Mouse (Mus musculus) neural tube, embryonic 14.5 days (tissue): ENCODE data around the gene Commd7. TPM values are rescaled to one million over a fixed set of nuclear protein-coding genes. Genes with fewer than 3 reads are reported as not detected.
"Not testable (repeated sequence)": the region's sequence is repeated elsewhere in the genome, so short reads cannot be mapped to it uniquely, and the experiment has no call there.

ENCODE experiments used
- ATAC-seq: fragments of 200-750 bp; cut with Nextera tagmentation; 2 replicates; pipeline ENCODE4 v1.8.0; 2017; ENCODE audit warnings: low read depth, mild to moderate bottlenecking, moderate TSS enrichment, moderate library complexity
- H3K27ac ChIP-seq: fragments of 300-500 bp; sonication (generic); 2 replicates; pipeline ENCODE4 v1.5.1; 2014; ENCODE audit warnings: low read depth, mild to moderate bottlenecking, control low read depth, low read length, moderate library complexity, mixed read lengths
- H3K27me3 ChIP-seq: fragments of 300-500 bp; sonication (generic); 2 replicates; pipeline ENCODE4 v1.6.1; 2014; ENCODE audit warnings: low read length; ENCODE audit not compliant: control insufficient read depth, insufficient read depth
- H3K36me3 ChIP-seq: fragments of 300-500 bp; sonication (generic); 2 replicates; pipeline ENCODE4 v1.6.1; 2014; ENCODE audit warnings: low read length, mixed read lengths; ENCODE audit not compliant: control insufficient read depth, insufficient read depth
- H3K4me1 ChIP-seq: fragments of 300-500 bp; sonication (generic); 2 replicates; pipeline ENCODE4 v1.6.1; 2014; ENCODE audit warnings: low read length; ENCODE audit not compliant: control insufficient read depth, insufficient read depth
- H3K4me2 ChIP-seq: fragments of 300-500 bp; sonication (generic); 2 replicates; pipeline ENCODE4 v1.6.1; 2014; ENCODE audit warnings: mild to moderate bottlenecking, low read depth, low read length, control low read depth
- H3K4me3 ChIP-seq: fragments of 300-500 bp; sonication (generic); 2 replicates; pipeline ENCODE4 v1.5.1; 2014; ENCODE audit warnings: low read depth, low read length, control low read depth, mixed read lengths
- H3K9ac ChIP-seq: fragments of 300-500 bp; sonication (generic); replicated peaks from 2 replicates; pipeline ENCODE4 v1.6.1; 2014; ENCODE audit warnings: low read depth, mild to moderate bottlenecking, control low read depth, low read length, mixed read lengths
- H3K9me3 ChIP-seq: fragments of 300-500 bp; sonication (generic); 2 replicates; pipeline ENCODE4 v1.6.1; 2016; ENCODE audit warnings: low read length; ENCODE audit not compliant: control insufficient read depth
- WGBS: fragments of 180-500 bp; shearing (Covaris S2); extraction: QIAGEN DNeasy Blood & Tissue Kit; methylation state at CpG from one replicate; pipeline ENCODE4 v1.1.7; 2014; 5-methylcytosine and 5-hydroxymethylcytosine counted together
- polyA plus RNA-seq: library from polyadenylated mRNA; unstranded; fragments of >200 nt; fragmentation: Nextera tagmentation; extraction: Ambion mirVana; gene quantifications from 2 replicates; pipeline ENCODE4 v1.2.1, GENCODE M21; 2014

Commd7 gene
- 77.1 and 77.3 TPM in 2 replicates for polyA plus RNA-seq

GRCm38 (mm10) chr2:153631976-153632870 is at the start of gene Commd7:
Gene Commd7, minus strand, starts transcription at chr2:153632781.
- Histone ChIP-seq H3K9me3 (no peaks in the 10 kb centered on the region), H3K4me2 (peak within 1 kb of the TSS; percentile 78), H3K4me1 (peaks cover 9% of the 10 kb centered on the region; the same call in 1 of the 2 replicates), H3K36me3 (peaks cover 8% of the 10 kb centered on the region), H3K27ac (peak within 1 kb of the TSS; percentile 88), H3K9ac (peak within 1 kb of the TSS; percentile 92), H3K4me3 (peak within 1 kb of the TSS; percentile 91), H3K27me3 (peaks cover 3% of the 10 kb centered on the region; the same call in 1 of the 2 replicates)
- WGBS, result 5% methylated on average over 53 of the region's 53 CpGs
- peak; percentile 93 for ATAC-seq

GRCm38 (mm10) chr2:153679959-153680358 is 47.4 kb upstream of the Commd7 start:
- 94% methylated on average over 1 of the region's 1 CpGs for WGBS

GRCm38 (mm10) chr2:153677550-153677949 is 45.0 kb upstream of the Commd7 start:
- 90% methylated on average over 7 of the region's 7 CpGs for WGBS
- H3K36me3 ChIP-seq, result no peaks in the 10 kb centered on the region
- H3K4me2 ChIP-seq, result no peak overlapping the region
- no peak overlapping the region for H3K4me3 ChIP-seq
- no peak overlapping the region for H3K9ac ChIP-seq
- H3K27ac ChIP-seq, result no peak overlapping the region
- no peaks in the 10 kb centered on the region for H3K9me3 ChIP-seq
- no peak for ATAC-seq
- H3K27me3 ChIP-seq, result no peaks in the 10 kb centered on the region
- H3K4me1 ChIP-seq, result no peaks in the 10 kb centered on the region

More at GRCm38 (mm10) chr2:153679959-153680358, 47.4 kb upstream of the Commd7 start:
- Histone ChIP-seq H3K4me3 (no peak overlapping the region), H3K4me2 (no peak overlapping the region), H3K27me3 (no peaks in the 10 kb centered on the region), H3K27ac (no peak overlapping the region), H3K36me3 (no peaks in the 10 kb centered on the region), H3K4me1 (no peaks in the 10 kb centered on the region), H3K9ac (no peak overlapping the region), H3K9me3 (no peaks in the 10 kb centered on the region)
- no peak for ATAC-seq

GRCm38 (mm10) chr2:153676944-153677343 is 44.4 kb upstream of the Commd7 start:
- H3K4me1 ChIP-seq, result no peaks in the 10 kb centered on the region
- no peaks in the 10 kb centered on the region for H3K27me3 ChIP-seq
- ATAC-seq, result no peak
- no peak overlapping the region for H3K27ac ChIP-seq
- 96% methylated on average over 6 of the region's 6 CpGs for WGBS
- H3K4me2 ChIP-seq, result no peak overlapping the region
- no peaks in the 10 kb centered on the region for H3K9me3 ChIP-seq
- no peak overlapping the region for H3K9ac ChIP-seq
- H3K4me3 ChIP-seq, result no peak overlapping the region
- H3K36me3 ChIP-seq, result no peaks in the 10 kb centered on the region

- H3K9ac ChIP-seq, H3K27ac ChIP-seq, ATAC-seq, H3K9me3 ChIP-seq, H3K36me3 ChIP-seq, H3K4me3 ChIP-seq, H3K4me2 ChIP-seq, H3K27me3 ChIP-seq, H3K4me1 ChIP-seq: not testable (repeated sequence)
- WGBS, result 82% methylated on average over 1 of the region's 1 CpGs
Measured at GRCm38 (mm10) chr2:153675364-153675763, 42.8 kb upstream of the Commd7 start.

- Histone ChIP-seq H3K27me3 (no peaks in the 10 kb centered on the region), H3K9ac (no peak overlapping the region), H3K4me1 (no peaks in the 10 kb centered on the region), H3K4me3 (no peak overlapping the region), H3K4me2 (no peak overlapping the region), H3K27ac (no peak overlapping the region), H3K36me3 (no peaks in the 10 kb centered on the region), H3K9me3 (no peaks in the 10 kb centered on the region)
- 95% methylated on average over 2 of the region's 2 CpGs for WGBS
- no peak for ATAC-seq
Measured at GRCm38 (mm10) chr2:153672619-153673018, 40.0 kb upstream of the Commd7 start.

GRCm38 (mm10) chr2:153670111-153670510 is 37.5 kb upstream of the Commd7 start:
- no peak for ATAC-seq
- H3K4me3 ChIP-seq, result no peak overlapping the region
- H3K9me3 ChIP-seq, result no peaks in the 10 kb centered on the region
- no peak overlapping the region for H3K27ac ChIP-seq
- WGBS, result 63% methylated on average over 5 of the region's 5 CpGs
- H3K36me3 ChIP-seq, result no peaks in the 10 kb centered on the region
- no peaks in the 10 kb centered on the region for H3K27me3 ChIP-seq
- no peaks in the 10 kb centered on the region for H3K4me1 ChIP-seq
- H3K9ac ChIP-seq, result no peak overlapping the region
- no peak overlapping the region for H3K4me2 ChIP-seq

GRCm38 (mm10) chr2:153668754-153669376 is 36.3 kb upstream of the Commd7 start:
- peak; percentile 78; the same call in 1 of the 2 replicates for ATAC-seq
- Histone ChIP-seq H3K36me3 (no peaks in the 10 kb centered on the region), H3K4me1 (no peaks in the 10 kb centered on the region), H3K27ac (no peak overlapping the region), H3K4me3 (no peak overlapping the region), H3K4me2 (no peak overlapping the region), H3K27me3 (no peaks in the 10 kb centered on the region), H3K9me3 (no peaks in the 10 kb centered on the region), H3K9ac (no peak overlapping the region)
- WGBS, result 64% methylated on average over 7 of the region's 7 CpGs

- Histone ChIP-seq H3K4me2 (no peak overlapping the region), H3K4me3 (no peak overlapping the region), H3K9ac (no peak overlapping the region), H3K27ac (no peak overlapping the region), H3K4me1 (no peaks in the 10 kb centered on the region), H3K9me3 (no peaks in the 10 kb centered on the region), H3K36me3 (no peaks in the 10 kb centered on the region), H3K27me3 (no peaks in the 10 kb centered on the region)
- no peak for ATAC-seq
- WGBS, result 87% methylated on average over 7 of the region's 7 CpGs
Measured at GRCm38 (mm10) chr2:153665401-153665800, 32.8 kb upstream of the Commd7 start.
